Mouse (Mus musculus): ENCODE measurements around the gene Slc41a3.

DNA sequence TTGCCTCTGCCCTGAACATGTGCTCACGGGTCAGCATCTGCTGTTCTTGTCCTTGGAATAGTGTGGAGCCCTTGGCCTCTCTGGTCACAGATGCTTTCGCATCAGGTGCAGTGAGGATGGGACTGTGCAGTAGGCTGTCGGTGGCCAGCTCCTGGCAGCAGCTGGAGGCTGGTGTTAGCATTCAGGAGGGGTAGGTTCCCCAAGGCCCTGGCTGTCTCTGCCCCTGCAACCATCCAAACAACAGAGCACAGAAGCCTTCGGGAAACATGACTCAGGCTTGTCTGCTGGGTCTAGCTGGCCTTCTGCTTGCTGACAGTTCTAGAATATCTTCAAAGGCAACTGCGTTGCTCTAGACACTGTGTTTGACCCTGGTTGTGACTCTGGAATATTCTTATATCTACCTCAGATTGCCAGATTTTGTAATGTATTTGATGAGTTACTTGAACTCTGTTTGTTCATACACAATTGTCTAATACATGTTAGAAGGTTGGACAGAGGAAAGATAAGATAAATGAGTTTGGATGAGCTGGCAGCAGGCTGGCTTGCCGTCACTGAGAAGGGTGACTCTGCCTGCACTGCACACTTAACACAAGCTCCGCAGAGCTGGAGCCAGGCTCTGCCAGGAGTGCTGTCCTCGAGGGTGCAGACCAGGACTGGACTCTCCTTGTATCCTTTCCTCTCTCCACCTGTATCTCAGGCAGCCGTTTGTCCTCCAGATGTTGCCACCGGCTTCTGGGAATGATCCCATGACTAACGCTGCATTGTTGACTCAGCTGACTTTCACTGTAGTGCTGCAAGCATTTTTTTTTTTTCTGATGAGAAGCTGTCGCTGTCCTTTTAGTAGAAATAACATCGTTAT, 38.9 kb upstream of the Slc41a3 start:
- TF ChIP-seq EP300 (IDR thresholded peaks at IDR 0.05; ENCODE audit: low read depth) (no peak), CTCF (IDR thresholded peaks at IDR 0.05; ENCODE audit: low read depth) (no peak)
